Mouse (Mus musculus): ENCODE data around the gene Olfr1046. TPM values are rescaled to one million over a fixed set of nuclear protein-coding genes. Genes with fewer than 3 reads are reported as not detected.
"Not testable (repeated sequence)": the region's sequence is repeated elsewhere in the genome, so short reads cannot be mapped to it uniquely, and the experiment has no call there.

The Olfr1046 gene
- polyA plus RNA-seq (2012; ENCODE audit: insufficient read depth, insufficient read length, missing spikeins) = not detected in 2 replicates

- Histone ChIP-seq H3K4me1 (ENCODE audit: control insufficient read depth, insufficient read depth, insufficient read length, low read length) (no peaks in the 10 kb centered on the region), H3K27ac (replicated peaks; ENCODE audit: low read depth, low read length) (no peak within 1 kb of the TSS), H3K4me3 (ENCODE audit: insufficient read depth, low read depth, low read length) (no peak within 1 kb of the TSS)
These were observed at the start of gene Olfr1046 for GRCm38 (mm10) chr2:86219214-86219613. Gene Olfr1046 (minus strand): TSS chr2:86219314.

DNA sequence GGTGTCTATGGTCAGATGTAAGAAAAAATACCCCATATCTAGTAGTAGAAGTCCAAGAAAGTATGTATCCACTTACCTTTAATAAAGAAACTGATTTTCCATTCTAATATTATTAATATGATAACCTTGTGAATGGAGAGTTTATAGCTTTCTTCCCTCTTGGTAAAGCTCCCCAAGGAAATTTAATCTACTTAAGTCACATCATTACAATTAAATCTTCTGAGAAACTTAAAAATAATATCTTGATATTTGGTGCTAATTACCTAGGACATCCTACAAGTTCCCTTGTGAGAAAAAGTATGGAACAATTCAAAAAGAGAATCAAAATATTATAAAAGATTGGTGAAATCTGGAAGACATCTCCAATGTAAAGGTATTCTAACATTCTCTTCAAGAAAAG, 39.1 kb upstream of the Olfr1046 start, which contains the start of gene Olfr1049:
Olfr1049 (minus strand) TSS at position 101 of the 400 bp plus-strand sequence.
- H3K4me1 ChIP-seq (ENCODE audit: control insufficient read depth, insufficient read depth, insufficient read length, low read length); H3K4me3 ChIP-seq (ENCODE audit: insufficient read depth, low read depth, low read length); H3K27ac ChIP-seq (replicated peaks; ENCODE audit: low read depth, low read length): not testable (repeated sequence)

- Histone ChIP-seq H3K4me3 (ENCODE audit: insufficient read depth, low read depth, low read length) (no peak within 1 kb of the TSS), H3K27ac (replicated peaks; ENCODE audit: low read depth, low read length) (no peak within 1 kb of the TSS), H3K4me1 (ENCODE audit: control insufficient read depth, insufficient read depth, insufficient read length, low read length) (no peaks in the 10 kb centered on the region)
These were observed 21.1 kb upstream of the Olfr1046 start, which contains the start of gene Olfr1048 for GRCm38 (mm10) chr2:86240189-86240588. Gene Olfr1048 (minus strand): TSS chr2:86240289.

GRCm38 (mm10) chr2:86231301-86231700, 12.2 kb upstream of the Olfr1046 start, which contains the start of gene Olfr1047:
Gene Olfr1047 (minus strand): TSS chr2:86231401.
- H3K4me1 ChIP-seq (ENCODE audit: control insufficient read depth, insufficient read depth, insufficient read length, low read length) = no peaks in the 10 kb centered on the region
- H3K4me3 ChIP-seq (ENCODE audit: insufficient read depth, low read depth, low read length) = no peak within 1 kb of the TSS
- no peak within 1 kb of the TSS for H3K27ac ChIP-seq (replicated peaks; ENCODE audit: low read depth, low read length)

DNA sequence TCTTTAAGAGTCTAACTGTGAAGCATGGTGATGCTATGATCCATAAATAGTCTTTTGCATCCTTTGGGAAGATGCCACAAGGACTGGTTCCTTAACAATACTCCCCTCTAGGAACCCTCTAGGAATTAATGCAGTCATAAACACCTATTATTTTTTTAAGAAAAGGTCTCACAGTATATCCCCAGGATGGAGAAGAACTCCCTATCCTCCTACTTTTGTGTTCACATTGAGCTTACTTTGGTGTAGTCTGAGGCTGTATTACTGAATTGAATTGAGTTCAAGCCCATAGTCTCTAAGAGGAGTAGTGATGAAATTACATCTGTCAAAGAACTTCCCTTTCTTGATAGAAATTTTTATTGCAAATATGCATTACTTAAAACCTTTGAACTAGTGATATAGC, 16.2 kb downstream of the Olfr1046 start, which contains the start of gene Olfr1045:
Olfr1045 (minus strand) TSS at position 101 of the 400 bp plus-strand sequence.
- H3K4me3 ChIP-seq (ENCODE audit: insufficient read depth, low read depth, low read length) = no peak within 1 kb of the TSS
- H3K27ac ChIP-seq (replicated peaks; ENCODE audit: low read depth, low read length) = no peak within 1 kb of the TSS
- H3K4me1 ChIP-seq (ENCODE audit: control insufficient read depth, insufficient read depth, insufficient read length, low read length) = no peaks in the 10 kb centered on the region

DNA sequence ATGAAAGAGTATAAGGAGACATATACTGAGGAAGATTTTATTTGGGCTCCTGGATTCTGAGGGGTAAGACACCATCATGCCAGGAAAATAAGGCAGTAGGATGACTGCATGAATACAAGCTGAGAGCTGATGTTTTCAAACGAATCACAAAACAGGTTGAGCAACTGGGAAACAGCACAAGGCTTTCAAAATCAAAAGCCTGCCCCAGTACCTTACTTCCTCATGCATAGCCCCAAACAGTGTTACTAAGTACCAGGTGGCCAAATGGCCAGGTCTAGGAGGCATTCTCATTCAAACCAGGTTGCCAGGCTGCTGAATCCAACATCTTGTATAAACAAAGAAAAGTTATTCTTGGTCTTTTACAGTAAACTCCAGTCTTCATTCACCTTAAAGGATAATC, 23.3 kb downstream of the Olfr1046 start:
- Histone ChIP-seq H3K4me3 (ENCODE audit: insufficient read depth, low read depth, low read length) (no peak overlapping the region), H3K4me1 (ENCODE audit: control insufficient read depth, insufficient read depth, insufficient read length, low read length) (no peaks in the 10 kb centered on the region), H3K27ac (replicated peaks; ENCODE audit: low read depth, low read length) (no peak overlapping the region)

DNA sequence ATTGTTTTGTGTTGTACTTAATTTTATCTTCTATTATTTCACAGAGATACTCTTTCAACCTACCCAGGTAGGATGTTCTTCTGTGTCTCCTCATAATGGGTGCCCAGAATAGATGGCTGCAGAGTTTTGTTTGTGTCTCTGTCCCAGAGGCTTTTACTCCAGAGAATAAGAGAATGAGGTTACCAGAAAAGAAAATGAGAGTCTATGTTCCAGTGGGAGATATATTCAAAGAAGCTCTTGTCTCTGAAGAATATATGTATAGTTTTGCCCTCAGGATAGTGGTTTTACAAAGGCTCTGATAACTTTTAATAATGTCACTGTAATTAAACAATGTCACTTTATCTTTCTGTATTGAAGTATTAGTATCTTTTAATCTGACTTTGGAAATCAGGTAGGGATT, 33.5 kb downstream of the Olfr1046 start, which contains the start of gene Olfr52:
Olfr52 (minus strand) TSS at position 101 of the 400 bp plus-strand sequence.
- Histone ChIP-seq H3K27ac (replicated peaks; ENCODE audit: low read depth, low read length) (no peak within 1 kb of the TSS), H3K4me3 (ENCODE audit: insufficient read depth, low read depth, low read length) (no peak within 1 kb of the TSS), H3K4me1 (ENCODE audit: control insufficient read depth, insufficient read depth, insufficient read length, low read length) (no peaks in the 10 kb centered on the region)

- Histone ChIP-seq H3K4me3 (ENCODE audit: insufficient read depth, low read depth, low read length) (no peak overlapping the region), H3K27ac (replicated peaks; ENCODE audit: low read depth, low read length) (no peak overlapping the region), H3K4me1 (ENCODE audit: control insufficient read depth, insufficient read depth, insufficient read length, low read length) (no peaks in the 10 kb centered on the region)
These were observed 39.2 kb downstream of the Olfr1046 start for GRCm38 (mm10) chr2:86179950-86180349.

DNA sequence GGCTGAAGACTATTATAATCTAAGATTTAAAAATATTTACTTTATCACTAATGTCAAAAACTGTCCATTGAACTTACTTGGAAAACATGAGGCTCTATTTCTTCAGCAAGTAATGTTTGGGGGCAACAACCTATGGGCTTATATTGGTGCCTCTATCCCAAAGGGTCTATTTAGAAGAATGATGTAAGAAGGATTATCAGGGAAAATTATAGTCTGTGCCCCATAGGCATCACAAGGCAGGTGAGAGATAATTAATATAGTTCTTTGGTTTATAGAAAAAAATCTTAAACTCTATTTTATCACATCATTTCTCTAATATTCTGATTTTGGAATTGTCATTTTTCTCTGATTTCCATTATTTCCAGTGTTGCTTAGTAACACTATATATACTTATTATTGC, 41.4 kb downstream of the Olfr1046 start, which contains the start of gene Olfr1044:
Olfr1044 (minus strand) TSS at position 101 of the 400 bp plus-strand sequence.
- no peaks in the 10 kb centered on the region for H3K4me1 ChIP-seq (ENCODE audit: control insufficient read depth, insufficient read depth, insufficient read length, low read length)
- H3K4me3 ChIP-seq (ENCODE audit: insufficient read depth, low read depth, low read length) = no peak within 1 kb of the TSS
- no peak within 1 kb of the TSS for H3K27ac ChIP-seq (replicated peaks; ENCODE audit: low read depth, low read length)

GRCm38 (mm10) chr2:86175422-86175821, 43.7 kb downstream of the Olfr1046 start:
- not testable (repeated sequence) for H3K27ac ChIP-seq (replicated peaks; ENCODE audit: low read depth, low read length); H3K4me3 ChIP-seq (ENCODE audit: insufficient read depth, low read depth, low read length); H3K4me1 ChIP-seq (ENCODE audit: control insufficient read depth, insufficient read depth, insufficient read length, low read length)

DNA sequence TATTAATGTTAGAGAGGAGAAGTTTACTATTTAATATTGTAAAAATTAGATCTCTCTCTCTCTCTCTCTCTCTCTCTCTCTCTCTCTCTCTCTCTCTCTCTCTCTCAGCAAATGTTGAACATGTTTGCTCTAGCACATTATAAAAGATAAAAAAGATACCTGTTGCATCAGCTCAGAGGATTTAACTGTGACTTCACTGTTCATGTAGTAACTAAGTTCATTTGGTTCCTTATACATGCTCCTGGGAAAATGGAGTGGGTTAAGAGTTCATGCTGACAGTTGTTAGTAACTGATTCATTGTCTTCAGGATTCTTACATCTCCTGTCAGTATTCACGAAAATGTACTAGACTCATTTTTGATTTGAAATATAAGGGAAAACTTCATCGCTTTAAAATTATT, 51.7 kb downstream of the Olfr1046 start, which contains the start of gene Olfr1043:
Olfr1043 (minus strand) TSS at position 101 of the 400 bp plus-strand sequence.
- no peak within 1 kb of the TSS for H3K4me3 ChIP-seq (ENCODE audit: insufficient read depth, low read depth, low read length)
- no peak within 1 kb of the TSS for H3K27ac ChIP-seq (replicated peaks; ENCODE audit: low read depth, low read length)
- H3K4me1 ChIP-seq (ENCODE audit: control insufficient read depth, insufficient read depth, insufficient read length, low read length) = no peaks in the 10 kb centered on the region

Other genes with a start within 250 kb of the Olfr1046 start
- gene Olfr1029, start 245.4 kb downstream of the Olfr1046 start, polyA plus RNA-seq (2012; ENCODE audit: insufficient read depth, insufficient read length, missing spikeins) = not detected in 2 replicates
- gene Olfr1030, start 240.0 kb downstream of the Olfr1046 start, polyA plus RNA-seq (2012; ENCODE audit: insufficient read depth, insufficient read length, missing spikeins) = not detected in 2 replicates
- gene Olfr1031, start 229.0 kb downstream of the Olfr1046 start, polyA plus RNA-seq (2012; ENCODE audit: insufficient read depth, insufficient read length, missing spikeins) = not detected in 2 replicates
- gene Olfr1032, start 213.8 kb downstream of the Olfr1046 start, polyA plus RNA-seq (2012; ENCODE audit: insufficient read depth, insufficient read length, missing spikeins) = not detected in 2 replicates
- 2.5 TPM in 1 of 2 replicates, not detected in the other for gene Olfr1033, start 198.7 kb downstream of the Olfr1046 start, polyA plus RNA-seq (2012; ENCODE audit: insufficient read depth, insufficient read length, missing spikeins)
- not detected in 2 replicates for gene Olfr1034, start 173.5 kb downstream of the Olfr1046 start, polyA plus RNA-seq (2012; ENCODE audit: insufficient read depth, insufficient read length, missing spikeins)
- gene Olfr1036, start 145.3 kb downstream of the Olfr1046 start, polyA plus RNA-seq (2012; ENCODE audit: insufficient read depth, insufficient read length, missing spikeins) = not detected in 2 replicates
- gene Olfr1037, start 131.9 kb downstream of the Olfr1046 start, polyA plus RNA-seq (2012; ENCODE audit: insufficient read depth, insufficient read length, missing spikeins) = not detected in 2 replicates
- not detected in 2 replicates for gene Olfr1039, start 83.4 kb downstream of the Olfr1046 start, polyA plus RNA-seq (2012; ENCODE audit: insufficient read depth, insufficient read length, missing spikeins)
- gene Olfr1040, start 72.6 kb downstream of the Olfr1046 start, polyA plus RNA-seq (2012; ENCODE audit: insufficient read depth, insufficient read length, missing spikeins) = not detected in 2 replicates
- gene Olfr1042, start 57.5 kb downstream of the Olfr1046 start, polyA plus RNA-seq (2012; ENCODE audit: insufficient read depth, insufficient read length, missing spikeins) = not detected in 2 replicates
- not detected in 2 replicates for gene Olfr1043, start 51.8 kb downstream of the Olfr1046 start, polyA plus RNA-seq (2012; ENCODE audit: insufficient read depth, insufficient read length, missing spikeins)
- not detected in 2 replicates for gene Olfr1044, start 41.5 kb downstream of the Olfr1046 start, polyA plus RNA-seq (2012; ENCODE audit: insufficient read depth, insufficient read length, missing spikeins)
- not detected in 2 replicates for gene Olfr52, start 33.6 kb downstream of the Olfr1046 start, polyA plus RNA-seq (2012; ENCODE audit: insufficient read depth, insufficient read length, missing spikeins)
- gene Olfr1045, start 16.3 kb downstream of the Olfr1046 start, polyA plus RNA-seq (2012; ENCODE audit: insufficient read depth, insufficient read length, missing spikeins) = not detected in 2 replicates
- gene Olfr1047, start 12.1 kb upstream of the Olfr1046 start, polyA plus RNA-seq (2012; ENCODE audit: insufficient read depth, insufficient read length, missing spikeins) = not detected in 2 replicates
- not detected in 2 replicates for gene Olfr1048, start 21.0 kb upstream of the Olfr1046 start, polyA plus RNA-seq (2012; ENCODE audit: insufficient read depth, insufficient read length, missing spikeins)
- gene Olfr1049, start 39.0 kb upstream of the Olfr1046 start, polyA plus RNA-seq (2012; ENCODE audit: insufficient read depth, insufficient read length, missing spikeins) = not detected in 2 replicates
- not detected in 2 replicates for gene Olfr1051, start 59.8 kb upstream of the Olfr1046 start, polyA plus RNA-seq (2012; ENCODE audit: insufficient read depth, insufficient read length, missing spikeins)
- gene Olfr1052, start 73.1 kb upstream of the Olfr1046 start, polyA plus RNA-seq (2012; ENCODE audit: insufficient read depth, insufficient read length, missing spikeins) = not detected in 2 replicates
- not detected in 2 replicates for gene Olfr1053, start 96.0 kb upstream of the Olfr1046 start, polyA plus RNA-seq (2012; ENCODE audit: insufficient read depth, insufficient read length, missing spikeins)
- gene Olfr1054, start 116.1 kb upstream of the Olfr1046 start, polyA plus RNA-seq (2012; ENCODE audit: insufficient read depth, insufficient read length, missing spikeins) = not detected in 2 replicates
- gene Olfr1055, start 131.0 kb upstream of the Olfr1046 start, polyA plus RNA-seq (2012; ENCODE audit: insufficient read depth, insufficient read length, missing spikeins) = not detected in 2 replicates
- not detected in 2 replicates for gene Olfr1056, start 143.2 kb upstream of the Olfr1046 start, polyA plus RNA-seq (2012; ENCODE audit: insufficient read depth, insufficient read length, missing spikeins)
- gene Olfr1057, start 159.1 kb upstream of the Olfr1046 start, polyA plus RNA-seq (2012; ENCODE audit: insufficient read depth, insufficient read length, missing spikeins) = not detected in 2 replicates
- not detected in 2 replicates for gene Olfr1058, start 169.2 kb upstream of the Olfr1046 start, polyA plus RNA-seq (2012; ENCODE audit: insufficient read depth, insufficient read length, missing spikeins)
- not detected in 2 replicates for gene Olfr1061, start 194.7 kb upstream of the Olfr1046 start, polyA plus RNA-seq (2012; ENCODE audit: insufficient read depth, insufficient read length, missing spikeins)
- not detected in 2 replicates for gene Olfr1062, start 207.4 kb upstream of the Olfr1046 start, polyA plus RNA-seq (2012; ENCODE audit: insufficient read depth, insufficient read length, missing spikeins)
- gene Olfr1065, start 231.3 kb upstream of the Olfr1046 start, polyA plus RNA-seq (2012; ENCODE audit: insufficient read depth, insufficient read length, missing spikeins) = not detected in 2 replicates
- not detected in 2 replicates for gene Olfr1066, start 237.0 kb upstream of the Olfr1046 start, polyA plus RNA-seq (2012; ENCODE audit: insufficient read depth, insufficient read length, missing spikeins)

All from brown adipose tissue, adult 24 weeks (tissue).